Mouse (Mus musculus): ENCODE results near the gene Pcdh18.

Gene Pcdh18

GRCm38 (mm10) chr3:49756870-49757625 lies at the start of gene Pcdh18:
Gene Pcdh18, minus strand, starts transcription at chr3:49757325.
- under 1% methylated on average over 43 of the region's 43 CpGs for WGBS

- WGBS = 45% methylated on average over 2 of the region's 2 CpGs
Observed at GRCm38 (mm10) chr3:49806823-49807222, 49.7 kb upstream of the Pcdh18 start.

GRCm38 (mm10) chr3:49805511-49805910 lies 48.4 kb upstream of the Pcdh18 start:
- 91% methylated on average over 1 of the region's 1 CpGs for WGBS

GRCm38 (mm10) chr3:49788296-49788695 lies 31.2 kb upstream of the Pcdh18 start:
- WGBS = 51% methylated on average over 2 of the region's 2 CpGs

- 73% methylated on average over 4 of the region's 4 CpGs for WGBS
Observed at GRCm38 (mm10) chr3:49787719-49788118, 30.6 kb upstream of the Pcdh18 start.

- 50% methylated on average over 3 of the region's 3 CpGs for WGBS
Observed at GRCm38 (mm10) chr3:49768992-49769738, 12.0 kb upstream of the Pcdh18 start.

GRCm38 (mm10) chr3:49762711-49763110 lies 5.6 kb upstream of the Pcdh18 start:
- 73% methylated on average over 5 of the region's 5 CpGs for WGBS

GRCm38 (mm10) chr3:49757626-49758019 lies 498 bp upstream of the Pcdh18 start:
- 2% methylated on average over 6 of the region's 6 CpGs for WGBS

- 2% methylated on average over 36 of the region's 36 CpGs for WGBS
Observed at GRCm38 (mm10) chr3:49755986-49756845, 909 bp downstream of the Pcdh18 start.

- 61% methylated on average over 4 of the region's 4 CpGs for WGBS
Observed at GRCm38 (mm10) chr3:49752766-49753165, 4.4 kb downstream of the Pcdh18 start.

- 49% methylated on average over 8 of the region's 8 CpGs for WGBS
Observed at GRCm38 (mm10) chr3:49749491-49750284, 7.4 kb downstream of the Pcdh18 start.

GRCm38 (mm10) chr3:49748054-49748453 lies 9.1 kb downstream of the Pcdh18 start:
- WGBS = 87% methylated on average over 1 of the region's 1 CpGs

- WGBS = 84% methylated on average over 2 of the region's 2 CpGs
Observed at GRCm38 (mm10) chr3:49739061-49739460, 18.1 kb downstream of the Pcdh18 start.

- WGBS = 68% methylated on average over 2 of the region's 2 CpGs
Observed at GRCm38 (mm10) chr3:49706503-49706902, 50.6 kb downstream of the Pcdh18 start.

- 46% methylated on average over 2 of the region's 2 CpGs for WGBS
Observed at GRCm38 (mm10) chr3:49699951-49700350, 57.2 kb downstream of the Pcdh18 start.
